Mouse (Mus musculus): Measurements from ENCODE around the gene Srp54b.
"Not testable (repeated sequence)": the region's sequence is repeated elsewhere in the genome, so short reads cannot be mapped to it uniquely, and the experiment has no call there.

DNA sequence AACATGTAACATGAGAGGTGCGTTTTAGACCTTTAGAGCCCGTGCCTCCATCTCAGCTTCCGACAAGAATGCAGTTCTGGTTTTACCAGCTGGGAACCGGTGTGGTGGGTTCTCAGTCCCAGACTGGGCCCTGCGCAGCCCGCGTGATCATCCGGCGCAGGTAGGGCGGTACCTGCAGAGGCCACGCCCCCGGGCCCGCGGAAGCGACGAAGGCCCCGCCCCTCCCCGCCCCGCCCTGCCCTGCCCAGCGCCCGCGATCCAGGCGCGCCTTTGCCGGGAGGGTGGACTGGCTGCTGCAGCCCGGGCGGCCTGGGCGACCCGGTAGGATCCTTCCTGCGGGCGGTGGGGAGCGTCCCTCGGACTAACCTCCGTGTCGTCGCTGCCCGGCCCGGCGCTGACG lies 30.7 kb upstream of the Srp54b start, which contains the start of gene Fam177a:
- not testable (repeated sequence) for TF ChIP-seq CTCF (IDR thresholded peaks at IDR 0.05; ENCODE audit: control insufficient read depth, insufficient read depth, low read length); POLR2A (IDR thresholded peaks at IDR 0.05; ENCODE audit: borderline replicate concordance, control insufficient read depth, low read depth, low read length)

Data from bone marrow, adult 2 months (tissue).